Mouse (Mus musculus) layer of hippocampus, adult 8-10 months (tissue): Measurements from ENCODE around the gene Zfp386. TPM values are rescaled to one million over a fixed set of nuclear protein-coding genes. Genes with fewer than 3 reads are reported as not detected.
"Not testable (repeated sequence)": the region's sequence is repeated elsewhere in the genome, so short reads cannot be mapped to it uniquely, and the experiment has no call there.

Experiments used
- DNase-seq, 2 experiments: peaks; one replicate each; pipeline ENCODE4 v3.0.0; 2022; ENCODE audit warnings: low spot score in 2 of 2
- total RNA-seq, 4 experiments: library from RNA; stranded (reverse); gene quantifications; 2 replicates each; pipeline ENCODE4 v1.2.4; 2022

The Zfp386 gene
- 10 to 100 TPM; 30.9 to 35.5 (median 33.8) TPM for total RNA-seq

DNA sequence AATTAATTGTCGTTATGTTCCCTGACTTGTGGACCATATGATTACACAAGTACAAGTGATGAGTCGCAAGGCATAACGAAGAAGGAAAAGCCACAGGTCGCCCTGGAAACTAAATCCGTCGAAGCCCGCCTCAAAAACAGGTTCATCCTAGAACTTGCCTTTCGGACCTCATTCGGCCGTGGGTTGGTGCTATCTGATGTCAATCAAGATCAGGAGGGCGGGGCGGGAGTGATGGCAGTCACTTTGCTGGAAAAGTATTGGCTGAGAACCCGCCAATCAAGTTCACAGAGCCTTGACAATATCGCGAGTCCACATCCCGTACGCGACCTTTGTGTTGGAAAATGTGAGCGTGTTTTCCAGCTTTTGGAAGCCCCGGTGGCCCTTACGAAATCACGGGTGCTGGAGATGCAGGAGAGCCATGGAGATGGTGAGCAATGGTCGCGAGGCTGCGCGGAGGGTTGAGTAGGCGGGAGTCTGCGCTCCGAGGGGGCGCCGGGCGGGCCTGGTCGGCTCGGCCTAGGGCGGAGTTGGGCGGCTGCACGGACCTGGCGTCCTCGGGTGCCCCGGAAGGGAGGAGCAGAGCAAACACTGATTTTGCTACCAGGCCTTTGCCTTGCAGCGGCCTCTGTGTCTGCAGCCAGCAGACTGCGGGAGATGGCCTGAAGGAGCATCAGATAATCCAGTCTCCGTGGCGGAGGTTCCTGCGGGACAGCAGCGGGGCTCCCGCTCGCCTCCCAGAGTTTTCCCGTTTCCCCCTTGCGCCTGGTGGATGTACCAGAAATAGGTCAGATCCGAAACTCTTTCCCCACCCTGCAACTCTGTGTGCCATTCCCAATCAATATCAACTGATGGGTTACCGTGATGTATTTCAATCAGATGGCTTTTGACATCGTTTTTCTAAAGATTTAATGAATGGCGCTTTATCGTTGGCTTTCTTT is at the start of gene Zfp386:
Gene Zfp386 (plus strand): TSS at position 285 of the 938 bp plus-strand sequence.
- DNase-seq = peak; percentile 98 to 99

DNA sequence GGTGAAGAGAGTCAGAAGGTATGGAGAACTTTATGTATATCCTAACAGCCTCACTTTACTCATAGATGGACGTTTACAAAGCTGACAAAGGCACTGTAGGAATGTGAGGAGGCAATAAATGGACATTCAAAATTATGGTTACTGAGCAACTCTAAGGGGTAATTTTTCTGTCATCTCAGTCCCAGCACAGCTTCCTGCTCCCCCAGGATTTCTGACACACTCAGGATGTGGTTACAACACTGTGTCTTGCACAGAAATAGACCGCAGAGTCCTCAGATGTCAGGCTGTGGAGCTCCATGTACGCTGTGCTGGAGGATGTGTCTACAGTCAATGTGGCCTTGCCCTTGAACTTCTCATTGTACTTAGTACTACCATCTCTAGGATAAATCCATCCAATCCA is 47.7 kb upstream of the Zfp386 start:
- DNase-seq = not testable (repeated sequence)

DNA sequence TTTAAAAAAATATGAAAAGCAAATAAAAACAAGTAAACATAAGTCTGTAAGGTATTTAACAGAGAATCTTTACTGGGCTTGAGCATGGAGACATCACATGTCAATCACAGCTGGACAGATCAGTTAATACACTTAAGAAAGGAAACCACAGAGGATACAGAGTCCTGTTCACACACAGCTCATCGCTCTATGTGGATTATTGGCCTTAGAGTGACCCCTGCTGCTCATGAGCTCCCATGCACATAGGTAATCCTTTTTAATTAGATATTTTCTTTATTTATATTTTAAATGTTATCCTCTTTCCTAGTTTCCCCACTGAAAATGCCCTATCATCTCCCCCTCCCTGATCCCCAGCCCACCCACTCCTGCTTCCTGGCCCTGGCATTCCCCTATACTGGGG is 44.6 kb upstream of the Zfp386 start:
- not testable (repeated sequence) for DNase-seq

DNA sequence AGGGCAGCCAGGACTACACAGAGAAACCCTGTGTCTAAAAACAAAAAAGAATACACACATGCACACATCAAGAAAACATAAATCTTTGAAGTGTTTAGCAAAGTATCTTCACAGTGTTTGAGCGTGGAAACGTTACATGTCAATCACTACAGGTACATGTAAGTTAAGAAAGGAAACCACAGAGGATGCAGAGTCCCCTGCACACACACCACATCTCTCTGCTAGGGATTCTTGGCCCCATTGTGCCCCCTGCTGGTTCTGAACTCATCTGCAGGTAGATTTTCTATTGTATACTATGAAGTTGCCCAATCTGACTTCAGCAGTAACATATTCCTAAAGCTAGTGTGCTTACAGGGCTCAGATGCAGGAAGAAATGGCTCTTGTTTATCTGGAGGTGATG is 36.7 kb upstream of the Zfp386 start:
- no peak for DNase-seq

- DNase-seq = no peak
These were observed 19.4 kb upstream of the Zfp386 start for GRCm38 (mm10) chr12:116028095-116028494.

- no peak for DNase-seq
These were observed 12.2 kb upstream of the Zfp386 start for GRCm38 (mm10) chr12:116035346-116035745.

- DNase-seq = no peak
These were observed 2.7 kb upstream of the Zfp386 start for GRCm38 (mm10) chr12:116044785-116045184.

- no peak for DNase-seq
These were observed 1.2 kb downstream of the Zfp386 start for GRCm38 (mm10) chr12:116048766-116049165.

DNA sequence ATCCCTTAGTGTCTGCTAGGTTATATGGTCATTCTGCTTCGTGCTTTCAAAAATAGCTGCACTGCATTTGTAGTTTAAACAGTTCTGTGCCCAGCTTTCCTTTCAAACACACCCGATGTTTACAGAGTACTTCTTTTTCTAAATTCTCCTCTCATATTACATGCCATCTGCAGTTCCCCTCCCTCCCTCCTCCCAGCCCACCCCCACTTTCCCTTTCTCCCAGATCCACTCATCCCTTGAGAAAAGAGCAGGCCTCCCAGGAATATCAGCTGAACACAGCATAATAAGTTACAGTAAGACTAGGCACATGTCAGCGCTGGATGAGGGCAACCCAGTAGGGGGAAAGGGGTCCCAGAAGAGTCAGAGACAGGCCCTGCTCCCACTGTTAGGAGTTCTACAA is 1.7 kb downstream of the Zfp386 start:
- DNase-seq = no peak

- no peak for DNase-seq
These were observed 2.2 kb downstream of the Zfp386 start for GRCm38 (mm10) chr12:116049701-116050100.

- DNase-seq = no peak
These were observed 6.8 kb downstream of the Zfp386 start for GRCm38 (mm10) chr12:116054342-116054741.

GRCm38 (mm10) chr12:116056112-116056511 is 8.6 kb downstream of the Zfp386 start:
- no peak for DNase-seq

DNA sequence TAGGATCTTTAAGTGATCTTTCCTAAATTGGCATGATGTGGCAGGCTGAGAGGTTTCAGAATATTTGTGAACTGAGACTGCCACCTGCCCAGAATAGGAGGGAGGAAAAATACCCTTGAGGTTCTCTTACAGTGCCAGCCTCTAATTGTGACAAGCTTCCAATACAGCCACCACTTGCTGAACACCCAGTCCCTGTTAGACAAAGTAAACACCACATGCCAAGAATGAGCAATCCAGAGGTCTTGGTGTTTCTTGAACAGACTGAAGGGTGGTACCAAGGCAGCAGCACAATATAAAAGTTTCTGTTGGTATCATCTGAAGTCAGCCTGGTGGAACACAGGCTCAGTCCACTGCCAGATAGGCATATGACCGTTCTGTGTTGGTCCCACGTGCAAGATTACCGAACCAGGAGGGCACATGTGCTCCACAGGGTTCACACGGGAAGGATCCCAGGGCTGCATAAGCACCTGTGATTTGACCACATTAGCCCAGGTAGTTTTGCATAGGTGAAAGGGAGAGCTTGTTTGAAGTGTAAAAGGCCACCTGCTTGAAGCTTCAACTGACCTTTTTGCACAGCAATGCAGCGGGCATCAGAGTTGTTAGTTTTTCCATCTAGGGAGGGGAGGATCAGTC is 14.2 kb downstream of the Zfp386 start:
- DNase-seq = no peak

DNA sequence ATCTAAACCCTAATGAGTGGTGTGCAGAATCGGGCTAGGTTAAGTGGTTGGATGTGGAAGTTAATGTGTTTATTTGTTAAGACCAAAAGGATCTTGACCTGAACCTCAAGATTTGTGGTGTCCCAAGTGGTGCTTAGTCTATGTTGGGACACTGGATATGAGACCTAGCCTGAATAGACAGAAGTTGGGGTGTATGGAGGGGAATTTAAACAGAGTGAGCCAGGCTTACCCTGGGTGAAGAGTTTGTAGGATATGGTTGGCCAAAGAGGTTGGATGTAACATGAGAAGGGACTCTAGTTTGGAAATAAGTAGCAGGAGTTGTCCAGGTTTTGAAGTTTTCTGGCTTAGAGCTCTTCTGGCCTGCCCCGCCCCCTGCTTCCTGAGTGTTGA is 14.7 kb downstream of the Zfp386 start:
- no peak for DNase-seq

GRCm38 (mm10) chr12:116063020-116063419 is 15.5 kb downstream of the Zfp386 start:
- no peak for DNase-seq

DNA sequence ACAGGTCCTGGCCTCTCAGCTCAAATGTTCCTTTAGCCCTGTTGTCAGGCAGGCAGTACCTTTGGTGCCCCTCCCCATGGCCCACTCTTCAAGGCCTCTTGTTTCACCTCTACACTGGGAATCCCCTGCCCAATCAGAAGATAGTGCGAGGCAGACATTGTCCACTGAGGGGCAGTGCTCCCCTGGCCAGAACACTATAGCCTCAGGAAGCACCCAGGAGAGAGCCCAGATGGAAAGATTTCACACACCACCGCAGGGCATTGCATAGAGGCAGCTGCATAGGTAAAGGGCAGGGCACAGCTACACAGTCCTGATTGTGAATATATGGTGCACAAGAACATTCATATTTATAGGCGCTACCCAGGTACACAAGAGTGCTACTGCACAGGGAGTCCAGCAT is 23.5 kb downstream of the Zfp386 start:
- peak in 1 of 2 experiments; percentile 25 for DNase-seq

GRCm38 (mm10) chr12:116077074-116077854 is 29.7 kb downstream of the Zfp386 start, which contains the start of gene Vipr2:
Gene Vipr2, plus strand, starts transcription at chr12:116077726.
- no peak for DNase-seq

DNA sequence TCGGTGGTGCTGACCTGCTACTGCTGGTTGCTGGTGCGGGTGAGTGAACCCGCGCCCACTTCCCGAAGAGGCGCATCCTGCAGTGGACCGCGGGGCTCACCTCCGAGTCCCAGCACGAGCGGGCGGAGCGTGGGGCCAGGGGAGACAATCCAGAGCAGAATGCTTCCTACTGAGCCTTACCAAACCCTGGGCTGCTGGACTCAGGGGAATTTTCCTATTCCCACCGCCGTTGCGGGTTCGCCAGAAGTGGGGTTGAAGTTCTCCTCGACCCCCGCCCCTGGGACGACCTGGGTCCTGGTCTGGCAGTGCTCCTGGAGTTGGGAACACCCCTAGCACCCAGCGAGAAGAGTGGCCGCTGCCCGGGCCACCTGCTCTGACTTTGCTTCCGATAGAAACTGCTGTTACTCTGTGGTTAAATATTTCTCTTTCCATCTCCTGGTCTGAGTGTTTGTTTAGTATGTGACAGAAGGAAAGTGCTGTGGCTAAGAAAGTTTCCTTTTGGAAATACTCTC is 30.4 kb downstream of the Zfp386 start:
- DNase-seq = no peak

DNA sequence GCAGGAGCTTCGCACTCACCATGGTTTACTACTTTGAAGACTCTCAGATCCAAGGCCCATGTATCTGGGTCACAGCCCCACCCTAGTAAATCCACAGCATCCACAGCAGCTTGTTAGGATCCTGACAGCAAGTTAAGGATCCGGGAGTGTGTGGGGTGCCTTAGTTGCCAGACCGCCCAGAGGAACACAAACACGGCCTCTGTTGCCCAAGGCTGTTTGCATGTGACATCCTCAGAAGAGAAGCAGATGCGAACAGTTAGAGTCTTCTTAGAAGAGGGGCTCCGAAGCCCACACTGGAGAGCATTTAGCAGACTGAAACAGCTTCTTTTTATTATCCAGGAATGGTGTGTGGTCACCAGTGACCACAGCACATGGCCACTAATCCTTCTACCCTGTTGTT is 35.6 kb downstream of the Zfp386 start:
- DNase-seq = no peak

DNA sequence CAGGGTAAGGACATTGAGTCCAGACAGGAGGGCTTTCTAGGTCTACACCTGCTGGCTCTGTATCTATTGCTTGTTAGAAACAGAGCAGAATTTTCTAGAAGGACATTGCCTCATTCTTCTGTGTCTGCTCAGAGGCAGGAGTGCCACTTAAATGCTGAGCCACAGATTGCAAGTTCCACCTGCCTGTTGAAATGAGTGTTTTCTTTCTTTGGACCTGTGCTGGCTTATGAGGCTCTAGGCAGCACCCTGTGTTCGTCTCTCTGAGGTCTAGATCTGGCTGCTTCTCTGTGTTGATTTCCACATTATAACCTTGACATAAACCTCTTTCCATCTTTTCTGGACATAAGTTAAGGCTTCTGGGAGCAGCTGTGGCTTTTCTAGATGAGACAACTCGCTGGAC is 36.8 kb downstream of the Zfp386 start:
- DNase-seq = no peak

DNA sequence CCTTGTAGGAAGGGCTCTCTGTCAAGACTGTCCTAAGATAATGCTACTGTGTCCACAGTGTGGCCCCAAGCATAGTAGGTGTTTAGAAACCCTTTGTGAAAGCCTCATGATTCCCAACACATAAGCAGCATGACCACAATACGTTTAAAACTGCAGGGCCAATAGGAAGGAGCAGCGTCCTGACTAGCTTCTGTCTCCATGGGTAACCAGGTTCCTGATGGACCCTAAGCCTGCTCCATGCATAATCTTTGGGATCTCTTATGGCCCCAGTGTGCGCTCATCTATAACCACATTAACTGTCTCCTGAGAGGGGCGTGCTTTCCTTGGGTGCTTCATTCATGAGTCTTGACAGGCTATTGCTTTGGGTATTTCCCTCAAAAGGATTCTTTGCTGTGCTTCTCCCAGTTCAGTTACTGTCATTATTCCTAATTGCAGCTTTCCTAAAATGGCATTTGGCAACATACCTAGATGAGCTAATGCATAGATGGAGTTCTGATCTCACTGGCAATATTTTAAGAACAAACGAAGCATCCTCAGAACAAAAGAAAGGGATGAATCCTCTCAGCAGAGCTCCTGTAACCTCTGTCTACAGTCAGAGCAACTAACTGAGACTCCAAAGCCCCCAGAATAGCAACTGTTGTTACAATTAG is 39.6 kb downstream of the Zfp386 start:
- DNase-seq = no peak
